Mouse (Mus musculus) small intestine, adult 2 months (tissue): ENCODE results near the gene Scml4. TPM values are rescaled to one million over a fixed set of nuclear protein-coding genes. Genes with fewer than 3 reads are reported as not detected.
A peak's percentile ranks its signal among the peaks of the same experiment; 100 is the strongest.

Experiments used
- H3K27ac ChIP-seq: fragments of 200-500 bp; 2 replicates; pipeline ENCODE4 v1.5.1; 2012; ENCODE audit warnings: low read depth, low read length, control low read depth, inconsistent platforms; ENCODE audit not compliant: insufficient read depth
- H3K27me3 ChIP-seq: fragments of 200-500 bp; 2 replicates; pipeline ENCODE4 v1.6.1; 2012; ENCODE audit warnings: mild to moderate bottlenecking, moderate library complexity, low read length, inconsistent platforms; ENCODE audit not compliant: control insufficient read depth, insufficient read depth
- H3K36me3 ChIP-seq: fragments of 200-500 bp; 2 replicates; pipeline ENCODE4 v1.6.1; 2012; ENCODE audit warnings: mild to moderate bottlenecking, low read length, control low read depth, inconsistent platforms; ENCODE audit not compliant: control insufficient read depth, insufficient read depth
- H3K4me1 ChIP-seq: fragments of 200-500 bp; 2 replicates; pipeline ENCODE4 v1.6.1; 2012; ENCODE audit warnings: low read length, inconsistent platforms, mixed read lengths; ENCODE audit not compliant: control insufficient read depth, insufficient read depth, insufficient read length
- H3K4me3 ChIP-seq: fragments of 200-500 bp; 2 replicates; pipeline ENCODE4 v1.5.1; 2012; ENCODE audit warnings: low read depth, mild to moderate bottlenecking, control low read depth, inconsistent platforms, low read length, moderate library complexity
- CTCF ChIP-seq: fragments of 200-500 bp; IDR thresholded peaks from 2 replicates; pipeline ENCODE4 v1.5.1; 2012; ENCODE audit warnings: low read depth, mild to moderate bottlenecking, control low read depth, inconsistent platforms, low read length, moderate library complexity, mixed read lengths; ENCODE audit not compliant: insufficient replicate concordance, insufficient read length; ENCODE audit errors: extremely low read depth
- POLR2A ChIP-seq: fragments of 200-500 bp; IDR thresholded peaks from 2 replicates; pipeline ENCODE4 v1.6.1; 2012; ENCODE audit warnings: low read depth, mild to moderate bottlenecking, control low read depth, inconsistent platforms, low read length, moderate library complexity
- WGBS: fragments of 180-500 bp; shearing (Covaris S2); methylation state at CpG from one replicate; pipeline ENCODE4 v1.1.7; 2018; 5-methylcytosine and 5-hydroxymethylcytosine counted together
- polyA plus RNA-seq: library from polyadenylated mRNA; depleted of rRNA; stranded (reverse); fragments of >200 nt; gene quantifications from 2 replicates; pipeline ENCODE4 v1.2.3, GENCODE M21; 2012

The Scml4 gene
- polyA plus RNA-seq, 1 experiment = 12.1 TPM

DNA sequence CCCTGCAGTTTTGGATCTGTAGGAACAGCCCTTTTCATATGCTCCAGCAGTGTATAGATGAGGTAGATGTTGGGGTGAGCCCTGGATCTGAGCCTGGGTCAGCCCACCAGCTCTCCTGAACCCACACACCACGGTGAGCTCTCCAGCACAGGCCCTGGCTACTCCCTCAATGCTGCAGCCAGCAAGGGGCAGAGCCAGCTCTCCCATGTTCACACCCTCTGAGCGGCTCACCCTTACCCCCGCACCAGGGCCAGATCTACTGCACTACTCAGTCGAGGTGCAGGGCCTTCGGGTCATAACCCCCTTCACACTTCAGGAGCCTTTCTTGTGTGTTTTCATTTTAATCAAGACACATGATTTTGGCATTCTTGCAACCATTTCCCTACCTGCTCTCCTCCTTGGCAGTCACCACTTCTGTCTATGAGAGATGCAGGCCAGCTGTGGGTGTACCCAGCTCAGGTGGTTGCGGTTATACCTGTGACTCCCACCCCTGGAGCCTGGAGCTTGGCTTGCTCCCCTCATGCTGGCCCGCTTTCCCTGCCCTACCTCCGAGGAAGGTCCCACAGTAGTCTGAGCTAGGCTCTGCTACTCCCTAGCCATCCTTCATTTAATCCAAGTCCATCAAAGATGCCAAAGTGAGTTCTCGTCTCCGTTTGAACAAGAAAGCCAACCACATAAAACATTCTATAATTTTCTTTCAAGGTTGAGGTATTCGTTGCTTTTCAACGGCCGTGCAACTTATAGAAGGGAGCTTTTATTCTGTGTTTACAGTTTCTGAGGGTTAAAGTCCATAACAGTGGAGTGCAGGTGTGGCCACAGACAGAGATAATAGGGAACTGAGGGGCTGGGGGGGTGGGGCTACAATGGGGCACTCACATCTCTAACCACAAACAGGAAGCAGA is 11.7 kb upstream of the Scml4 start:
- no peaks in the 10 kb centered on the region for H3K36me3 ChIP-seq
- peak overlapping the region; percentile 51 for H3K4me3 ChIP-seq
- peak overlapping the region; percentile 92 for H3K27ac ChIP-seq
- TF ChIP-seq CTCF = no peak
- no peak for TF ChIP-seq POLR2A
- 26% methylated on average over 13 of the region's 13 CpGs for WGBS
- H3K4me1 ChIP-seq = peaks cover 10% of the 10 kb centered on the region
- no peaks in the 10 kb centered on the region for H3K27me3 ChIP-seq

DNA sequence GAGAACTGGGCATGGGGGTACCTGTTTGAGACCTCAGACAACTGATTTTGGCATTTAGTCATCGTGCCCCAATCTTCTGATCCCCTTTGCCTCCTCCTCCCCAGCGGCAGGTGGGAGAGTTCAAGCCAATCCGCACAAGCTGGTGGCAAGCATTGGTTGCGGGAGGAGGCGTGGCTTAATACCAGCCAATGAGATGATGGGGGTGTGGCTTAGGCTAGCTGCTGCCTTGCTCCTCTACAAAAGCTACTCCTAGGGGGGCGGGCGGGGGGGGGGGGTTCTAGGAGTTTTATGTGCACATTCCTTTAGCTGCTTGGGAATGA is 11.1 kb upstream of the Scml4 start:
- TF ChIP-seq CTCF (no peak), POLR2A (no peak)
- Histone ChIP-seq H3K27me3 (no peaks in the 10 kb centered on the region), H3K4me3 (peak overlapping the region; percentile 43), H3K27ac (peak overlapping the region; percentile 17), H3K36me3 (no peaks in the 10 kb centered on the region), H3K4me1 (peaks cover 10% of the 10 kb centered on the region)
- 38% methylated on average over 7 of the region's 7 CpGs for WGBS

- H3K27me3 ChIP-seq = no peaks in the 10 kb centered on the region
- no peaks in the 10 kb centered on the region for H3K36me3 ChIP-seq
- H3K4me3 ChIP-seq = no peak overlapping the region
- TF ChIP-seq POLR2A = no peak
- TF ChIP-seq CTCF = no peak
- H3K4me1 ChIP-seq = no peaks in the 10 kb centered on the region
- 78% methylated on average over 4 of the region's 4 CpGs for WGBS
- H3K27ac ChIP-seq = no peak overlapping the region
These were observed 5.3 kb upstream of the Scml4 start for GRCm38 (mm10) chr10:42854838-42855237.

GRCm38 (mm10) chr10:42855250-42855649 is 4.9 kb upstream of the Scml4 start:
- Histone ChIP-seq H3K27me3 (no peaks in the 10 kb centered on the region), H3K4me1 (peaks cover under 1% of the 10 kb centered on the region; the same call in 1 of the 2 replicates), H3K36me3 (no peaks in the 10 kb centered on the region), H3K4me3 (no peak overlapping the region), H3K27ac (no peak overlapping the region)
- 72% methylated on average over 5 of the region's 5 CpGs for WGBS
- TF ChIP-seq POLR2A = no peak

GRCm38 (mm10) chr10:42856574-42856973 is 3.6 kb upstream of the Scml4 start:
- H3K27me3 ChIP-seq = no peaks in the 10 kb centered on the region
- H3K4me1 ChIP-seq = peaks cover 9% of the 10 kb centered on the region
- H3K27ac ChIP-seq = no peak overlapping the region
- no peaks in the 10 kb centered on the region for H3K36me3 ChIP-seq
- 97% methylated on average over 9 of the region's 9 CpGs for WGBS
- H3K4me3 ChIP-seq = no peak overlapping the region
- TF ChIP-seq POLR2A (no peak), CTCF (no peak)

DNA sequence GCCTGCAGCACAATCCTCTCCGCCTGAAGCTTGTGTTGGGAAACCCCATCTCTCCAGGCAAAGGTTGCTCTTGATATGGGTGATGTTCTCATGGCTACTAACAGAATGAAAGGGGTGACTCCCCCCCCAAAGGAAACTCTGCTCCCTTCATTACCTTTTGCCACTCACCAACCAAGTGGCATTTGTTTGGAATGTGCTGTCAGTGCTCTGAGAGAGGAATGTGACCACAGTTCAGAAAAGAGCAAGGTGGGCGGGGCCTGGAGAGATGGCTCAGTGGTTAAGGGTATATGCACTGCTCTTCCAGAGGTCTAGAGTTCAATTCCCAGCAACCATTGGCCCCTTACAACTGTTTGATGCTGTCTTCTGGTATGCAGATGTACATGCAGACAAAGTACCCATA is 3.1 kb upstream of the Scml4 start:
- H3K27me3 ChIP-seq = no peaks in the 10 kb centered on the region
- WGBS = 97% methylated on average over 2 of the region's 2 CpGs
- H3K27ac ChIP-seq = no peak overlapping the region
- H3K36me3 ChIP-seq = no peaks in the 10 kb centered on the region
- no peak for TF ChIP-seq POLR2A
- TF ChIP-seq CTCF = no peak
- no peak overlapping the region for H3K4me3 ChIP-seq
- peaks cover 9% of the 10 kb centered on the region for H3K4me1 ChIP-seq

DNA sequence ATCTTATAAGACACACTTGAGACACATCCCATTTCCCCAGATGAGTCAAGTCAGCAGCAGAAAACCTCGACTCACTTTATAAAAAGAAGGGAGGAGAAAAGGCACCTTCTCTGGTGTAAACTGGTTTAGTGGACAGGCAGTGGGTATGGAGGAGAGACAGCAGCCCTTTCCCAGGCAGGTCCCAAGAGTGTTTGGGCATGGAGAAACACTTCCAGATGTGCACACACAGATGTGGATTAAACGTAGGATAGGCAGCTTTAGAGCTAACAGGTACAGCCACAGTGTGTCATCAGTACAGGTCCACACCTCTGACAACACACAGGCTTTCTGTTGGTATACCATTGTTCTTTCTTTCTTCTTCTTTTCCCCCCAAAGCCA is 400 bp upstream of the Scml4 start:
- Histone ChIP-seq H3K4me1 (peaks cover 15% of the 10 kb centered on the region), H3K36me3 (no peaks in the 10 kb centered on the region), H3K27me3 (no peaks in the 10 kb centered on the region), H3K27ac (peak overlapping the region; percentile 84), H3K4me3 (no peak overlapping the region)
- TF ChIP-seq POLR2A (no peak), CTCF (no peak)
- 53% methylated on average over 2 of the region's 2 CpGs for WGBS
